Mouse (Mus musculus): ENCODE results near the gene Med15.

Med15 gene

DNA sequence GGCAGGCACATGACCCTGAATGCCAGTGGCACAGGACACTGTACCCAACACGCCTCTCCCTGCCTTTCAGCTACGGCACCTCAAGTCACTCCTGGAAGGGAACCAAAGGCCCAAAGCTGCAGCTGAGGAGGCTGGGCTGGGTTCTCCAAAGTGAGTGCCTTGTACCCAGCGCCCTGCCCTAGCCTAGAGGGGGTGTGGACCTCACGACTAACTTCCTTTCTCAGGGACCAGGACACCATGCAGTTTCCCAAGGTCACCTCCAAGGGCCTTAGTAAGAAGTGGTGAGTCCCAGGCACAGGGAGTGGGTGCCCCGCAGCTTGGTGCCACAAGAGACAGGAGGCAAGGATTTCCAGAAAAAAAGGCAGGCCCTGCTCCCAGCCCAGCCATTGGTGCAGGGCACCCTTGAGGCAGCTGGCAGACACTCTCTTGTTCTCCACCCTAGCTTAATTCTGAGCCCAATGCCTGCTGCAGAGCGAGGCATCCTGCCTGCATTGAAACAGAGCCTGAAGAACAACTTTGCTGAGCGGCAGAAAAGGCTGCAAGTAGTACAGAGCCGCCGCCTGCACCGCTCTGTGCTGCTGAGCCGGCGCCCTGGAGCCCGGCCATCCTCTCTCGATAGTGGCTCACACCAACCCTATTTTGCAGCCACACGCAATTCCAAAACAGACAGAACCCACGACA, 82.6 kb downstream of the Med15 start:
- DNase-seq (ENCODE audit: low read depth, low spot score), result no peak

- DNase-seq (ENCODE audit: low read depth, low spot score), result no peak
Measured at GRCm38 (mm10) chr16:17647566-17648340, 84.9 kb downstream of the Med15 start.

GRCm38 (mm10) chr16:17647156-17647555, 85.5 kb downstream of the Med15 start:
- no peak for DNase-seq (ENCODE audit: low read depth, low spot score)

DNA sequence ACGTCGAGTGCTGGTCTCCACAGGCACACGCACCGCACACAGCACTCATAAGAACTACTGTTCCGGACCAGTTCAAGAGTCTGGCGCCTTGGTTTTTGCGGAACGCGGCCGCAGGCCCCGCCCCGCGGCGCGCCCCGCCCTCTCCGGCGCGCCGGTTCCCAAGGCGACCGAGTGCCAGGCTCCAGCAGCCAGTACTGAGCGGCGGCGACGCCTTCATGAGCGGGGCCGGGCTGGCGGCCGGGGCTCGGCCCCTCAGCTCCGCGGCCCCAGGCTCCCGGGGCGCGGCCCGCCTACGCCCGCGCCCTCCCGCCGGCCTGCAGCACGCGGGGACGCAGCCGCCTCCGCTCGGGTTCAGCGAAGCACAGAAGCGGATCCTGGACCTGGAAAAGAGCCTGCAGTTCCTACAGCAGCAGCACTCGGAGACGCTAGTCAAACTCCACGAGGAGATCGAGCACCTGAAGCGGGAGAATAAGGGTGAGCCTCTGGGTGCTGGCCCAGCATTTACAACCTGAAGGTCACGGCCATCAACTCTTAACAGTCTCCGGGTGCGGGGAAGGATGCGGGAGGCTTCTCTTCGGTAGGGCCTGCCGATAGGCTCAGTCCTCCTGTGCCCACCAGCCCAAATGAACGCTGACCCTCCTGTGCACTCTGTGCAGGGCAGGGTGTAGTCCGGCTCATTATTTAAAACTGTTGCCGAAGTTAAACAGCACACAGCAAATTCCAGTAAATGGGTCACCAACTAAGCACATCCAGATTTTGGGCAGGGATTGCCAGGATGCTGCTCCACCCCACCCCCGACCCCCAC, 86.2 kb downstream of the Med15 start, which contains the start of gene Ccdc74a:
Gene Ccdc74a (plus strand): TSS at position 161 of the 805 bp plus-strand sequence.
- peak; percentile 89 for DNase-seq (ENCODE audit: low read depth, low spot score)

GRCm38 (mm10) chr16:17643437-17643990, 89.2 kb downstream of the Med15 start:
- no peak for DNase-seq (ENCODE audit: low read depth, low spot score)

GRCm38 (mm10) chr16:17642311-17642710, 90.4 kb downstream of the Med15 start:
- DNase-seq (ENCODE audit: low read depth, low spot score), result no peak

- DNase-seq (ENCODE audit: low read depth, low spot score), result no peak
Measured at GRCm38 (mm10) chr16:17641301-17641700, 91.4 kb downstream of the Med15 start.

- no peak for DNase-seq (ENCODE audit: low read depth, low spot score)
Measured at GRCm38 (mm10) chr16:17640706-17641105, 92.0 kb downstream of the Med15 start.

GRCm38 (mm10) chr16:17639951-17640350, 92.7 kb downstream of the Med15 start:
- no peak for DNase-seq (ENCODE audit: low read depth, low spot score)

- DNase-seq (ENCODE audit: low read depth, low spot score), result no peak
Measured at GRCm38 (mm10) chr16:17639081-17639480, 93.6 kb downstream of the Med15 start.

DNA sequence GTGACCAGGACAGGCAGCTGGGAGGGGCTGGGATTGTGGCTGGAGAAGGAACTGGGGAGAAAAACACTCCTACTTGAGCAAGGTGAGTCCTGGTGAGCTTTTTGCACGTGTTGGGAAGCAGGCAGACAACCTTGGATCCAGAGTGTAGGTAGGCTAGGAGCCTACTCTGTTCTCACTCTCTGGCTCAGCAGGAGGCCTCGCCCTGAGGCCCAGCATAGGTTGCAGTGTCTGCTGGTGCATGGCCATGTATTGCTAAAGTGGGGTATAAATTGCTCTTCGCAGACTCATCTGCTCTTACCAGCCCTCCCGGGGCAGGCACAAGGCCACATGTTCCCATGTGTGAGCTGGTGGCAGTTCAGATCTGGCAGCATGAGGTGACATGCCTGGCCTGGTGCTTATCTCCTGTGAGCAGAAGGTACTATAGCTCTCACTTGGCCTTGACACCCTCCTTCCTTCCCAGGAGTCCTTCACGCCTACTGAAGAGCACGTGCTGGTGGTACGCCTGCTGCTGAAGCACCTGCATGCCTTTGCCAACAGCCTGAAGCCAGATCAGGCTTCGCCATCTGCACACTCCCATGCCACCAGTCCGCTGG, 94.6 kb downstream of the Med15 start:
- no peak for DNase-seq (ENCODE audit: low read depth, low spot score)

DNA sequence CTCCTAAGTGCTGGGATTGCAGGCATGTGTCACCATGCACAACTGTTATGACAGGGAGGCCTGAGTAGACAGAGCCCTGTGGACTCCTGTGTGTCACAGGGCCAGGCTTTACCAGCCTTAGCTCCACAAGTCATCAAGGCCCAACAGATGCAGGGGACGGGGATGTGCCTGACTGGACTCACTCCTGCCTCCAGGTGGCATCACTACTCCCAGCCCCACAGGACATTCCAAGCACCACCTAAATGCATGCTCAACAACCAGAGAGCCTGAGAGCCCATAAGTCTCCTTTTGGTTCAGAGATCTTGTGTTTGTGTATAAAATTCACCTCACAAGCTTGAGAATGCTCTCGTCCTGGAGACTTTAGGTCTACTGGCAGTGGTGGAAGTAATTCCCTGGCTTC, 95.1 kb downstream of the Med15 start:
- no peak for DNase-seq (ENCODE audit: low read depth, low spot score)

DNA sequence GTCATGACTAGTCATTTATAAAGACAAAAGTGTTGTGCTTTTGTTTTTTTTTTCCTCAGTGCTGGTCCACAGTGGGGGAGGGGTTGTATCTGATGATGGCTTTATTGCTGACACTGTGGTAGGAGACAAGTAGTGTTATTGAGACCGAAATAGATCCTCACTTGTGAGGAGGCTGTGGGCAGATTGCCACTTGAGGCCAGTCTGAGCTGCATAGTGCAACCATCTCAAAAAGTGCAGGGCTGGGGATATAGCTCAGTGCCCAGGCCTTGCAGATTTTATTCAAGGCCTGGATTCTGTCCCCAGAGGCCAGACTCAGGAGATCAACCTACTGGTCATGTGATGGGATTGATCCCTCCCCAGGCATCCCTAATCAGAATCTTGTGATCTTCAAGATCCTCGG, 95.8 kb downstream of the Med15 start:
- DNase-seq (ENCODE audit: low read depth, low spot score), result no peak

GRCm38 (mm10) chr16:17633481-17634181, 99.1 kb downstream of the Med15 start:
- no peak for DNase-seq (ENCODE audit: low read depth, low spot score)

- no peak for DNase-seq (ENCODE audit: low read depth, low spot score)
Measured at GRCm38 (mm10) chr16:17632580-17632979, 100.1 kb downstream of the Med15 start.

- DNase-seq (ENCODE audit: low read depth, low spot score), result no peak
Measured at GRCm38 (mm10) chr16:17626269-17626555, 106.5 kb downstream of the Med15 start.

DNA sequence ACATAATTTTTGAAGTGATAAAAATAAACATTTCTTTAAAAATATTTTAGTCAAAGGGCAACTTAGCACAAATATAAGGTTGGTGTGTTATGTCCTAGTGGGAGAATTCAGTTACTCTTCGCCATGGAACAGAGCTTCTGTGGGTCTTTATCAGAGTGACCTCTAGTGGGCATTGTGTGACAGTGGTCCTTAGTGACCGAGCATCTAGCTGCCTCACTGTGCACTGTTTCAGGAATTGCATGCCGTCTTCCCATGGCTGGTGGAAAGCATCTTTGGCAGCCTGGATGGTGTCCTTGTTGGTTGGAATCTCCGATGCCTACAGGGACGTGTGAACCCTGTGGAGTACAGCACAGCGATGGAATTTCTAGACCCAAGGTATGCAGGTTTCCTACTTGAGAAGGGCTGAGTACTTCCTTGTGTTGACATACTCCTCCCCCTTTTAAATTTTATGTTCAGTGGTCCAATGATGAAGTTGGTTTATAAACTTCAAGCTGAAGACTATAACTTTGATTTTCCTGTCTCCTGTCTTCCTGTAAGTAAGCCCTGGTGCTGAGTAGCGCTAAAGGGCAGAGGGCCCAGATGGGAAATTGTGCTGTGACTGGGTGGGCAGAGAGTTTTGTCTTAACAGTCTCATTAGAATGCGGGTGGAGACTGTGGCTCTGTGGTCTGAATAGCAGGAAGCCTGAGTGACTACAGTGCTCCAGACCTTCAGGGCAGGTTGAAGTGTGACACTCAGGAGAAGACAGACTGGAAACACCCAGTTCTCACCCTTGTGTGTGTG, 107.0 kb downstream of the Med15 start:
- DNase-seq (ENCODE audit: low read depth, low spot score), result peak; percentile 53

DNA sequence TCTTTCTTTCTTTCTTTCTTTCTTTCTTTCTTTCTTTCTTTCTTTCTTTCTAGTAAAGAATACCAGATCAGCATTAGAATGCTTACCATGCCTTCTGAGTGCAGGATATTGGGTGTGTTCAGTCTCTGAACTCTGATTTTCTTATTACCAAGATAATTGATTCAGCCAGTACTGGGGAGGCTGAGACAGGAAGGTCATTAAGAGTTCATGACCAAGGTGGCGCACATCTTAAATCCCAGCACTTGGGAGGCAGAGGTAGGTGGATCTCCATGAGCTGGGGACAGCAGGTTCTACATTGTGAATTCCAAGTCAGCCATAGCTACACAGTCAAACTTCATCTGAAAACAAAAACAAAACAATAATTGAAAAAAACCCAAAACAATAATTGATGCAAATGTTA, 110.8 kb downstream of the Med15 start:
- no peak for DNase-seq (ENCODE audit: low read depth, low spot score)

DNA sequence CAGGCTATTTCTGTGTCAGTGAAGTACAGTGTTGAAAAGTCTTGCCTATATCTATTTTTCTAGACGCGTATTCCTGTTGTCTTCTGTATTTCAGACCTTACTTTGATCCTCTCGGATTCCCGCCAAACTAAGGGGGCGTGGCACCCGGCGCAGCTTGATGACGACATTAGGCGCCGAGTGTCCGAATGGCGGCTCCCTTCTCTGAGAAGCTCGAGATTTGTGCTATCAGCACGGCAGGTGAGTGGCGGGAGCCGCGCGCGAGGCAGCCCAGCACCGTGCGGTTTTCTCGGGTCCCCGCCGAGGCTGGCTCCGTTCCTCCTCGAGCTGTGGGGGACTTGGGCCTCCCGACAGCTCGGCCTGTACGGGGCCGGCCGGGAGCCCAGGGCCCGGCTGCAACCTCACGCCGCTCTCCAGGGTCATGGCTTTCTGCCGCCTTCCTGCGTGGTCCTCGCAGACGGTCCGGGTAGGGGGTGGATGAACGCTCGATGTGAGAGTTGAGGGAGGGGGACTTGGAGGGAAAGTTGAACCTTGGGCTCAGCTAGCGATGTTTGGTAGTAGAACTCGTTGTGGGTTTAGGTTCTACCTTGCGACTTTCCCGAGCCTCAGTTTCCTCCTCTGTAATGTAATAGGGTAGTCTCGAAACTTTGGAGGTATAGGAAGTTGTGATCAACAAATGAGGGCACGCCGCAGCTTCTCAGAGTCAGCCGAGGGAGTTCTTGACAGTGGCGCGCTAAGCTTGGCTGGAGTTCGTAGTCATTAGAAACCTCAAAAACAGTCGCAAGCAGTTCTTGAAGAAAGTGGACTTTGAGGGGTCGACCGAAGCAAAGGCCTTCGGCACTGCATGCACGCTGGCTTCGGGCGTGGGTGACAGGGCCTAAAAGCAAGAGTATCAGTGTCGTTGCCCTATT, 113.2 kb downstream of the Med15 start, which contains the start of gene Smpd4:
Gene Smpd4 (plus strand): TSS at position 157 of the 908 bp plus-strand sequence.
- peak; percentile 93 for DNase-seq (ENCODE audit: low read depth, low spot score)
